Mouse (Mus musculus) ES-E14 (cell line): ENCODE measurements around the gene Cdh18. TPM values are rescaled to one million over a fixed set of nuclear protein-coding genes. Genes with fewer than 3 reads are reported as not detected.

Experiments used
- DNase-seq: peaks from one replicate; pipeline ENCODE4 v3.0.0-alpha.2; 2013; ENCODE audit warnings: low read depth, low spot score
- H3K27ac ChIP-seq: 2 replicates; pipeline ENCODE4 v1.5.1; 2012; ENCODE audit warnings: low read depth, mild to moderate bottlenecking, low read length, moderate library complexity, mixed read lengths; ENCODE audit not compliant: poor library complexity, insufficient read depth, severe bottlenecking
- H3K36me3 ChIP-seq: 2 replicates; pipeline ENCODE4 v1.6.1; 2012; ENCODE audit warnings: mild to moderate bottlenecking, low read length, moderate library complexity, mixed read lengths; ENCODE audit not compliant: control insufficient read depth, poor library complexity, insufficient read depth, severe bottlenecking
- H3K4me1 ChIP-seq, 2 experiments: fragments of 150-350 bp in 1 of 2; sonication (generic) in 1 of 2; 2 replicates each; pipeline ENCODE4 v1.6.1; 2012; ENCODE audit warnings: low read length in 2 of 2, mild to moderate bottlenecking in 1 of 2, mixed read lengths in 1 of 2; ENCODE audit not compliant: control insufficient read depth in 2 of 2, insufficient read depth in 2 of 2, poor library complexity in 1 of 2
- H3K4me3 ChIP-seq, 2 experiments: fragments of 150-350 bp in 1 of 2; sonication (generic) in 1 of 2; 2 replicates each; pipeline ENCODE4 v1.5.1; 2012; ENCODE audit warnings: low read length in 2 of 2, low read depth in 1 of 2, mild to moderate bottlenecking in 1 of 2, mixed read lengths in 1 of 2; ENCODE audit not compliant: insufficient read depth in 1 of 2, poor library complexity in 1 of 2, severe bottlenecking in 1 of 2
- H3K9ac ChIP-seq: 2 replicates; pipeline ENCODE4 v1.6.1; 2012; ENCODE audit warnings: low read depth, mild to moderate bottlenecking, low read length, mixed read lengths; ENCODE audit not compliant: poor library complexity, insufficient read depth, severe bottlenecking
- H3K9me3 ChIP-seq: fragments of 150-350 bp; sonication (generic); 2 replicates; pipeline ENCODE4 v1.6.1; 2012; ENCODE audit warnings: low read depth, mild to moderate bottlenecking, low read length; ENCODE audit not compliant: control insufficient read depth, insufficient read depth
- CHD2 ChIP-seq: IDR thresholded peaks from 2 replicates; pipeline ENCODE4 v1.6.1; 2014; ENCODE audit warnings: mild to moderate bottlenecking, low read depth, low read length, inconsistent platforms
- HCFC1 ChIP-seq: IDR thresholded peaks from 2 replicates; pipeline ENCODE4 v1.6.1; 2012; ENCODE audit warnings: low read length, inconsistent platforms, borderline replicate concordance; ENCODE audit not compliant: insufficient read depth
- MAFK ChIP-seq: IDR thresholded peaks from 2 replicates; pipeline ENCODE4 v1.6.1; 2014; ENCODE audit warnings: mild to moderate bottlenecking, low read depth, low read length, inconsistent platforms; ENCODE audit not compliant: insufficient read depth
- ZC3H11A ChIP-seq: IDR thresholded peaks from 2 replicates; pipeline ENCODE4 v1.6.1; 2012; ENCODE audit warnings: low read depth, mild to moderate bottlenecking, inconsistent platforms, low read length, borderline replicate concordance
- ZNF384 ChIP-seq: IDR thresholded peaks from 2 replicates; pipeline ENCODE4 v1.6.1; 2012; ENCODE audit warnings: low read depth, low read length, inconsistent platforms
- in situ Hi-C, 2 experiments: fragments of 600-800 bp; cut with MboI; formaldehyde crosslinking; loops; one replicate each; pipeline ENCODE4 v1.15.1; 2025; ENCODE audit warnings: low sequenced_read_pairs in 2 of 2, inconsistent platforms in 1 of 2; ENCODE audit not compliant: unreplicated experiment in 2 of 2
- total RNA-seq: library from RNA; depleted of rRNA; stranded (reverse); fragments of 300-350 nt; gene quantifications from 2 replicates; pipeline ENCODE4 v1.2.3, GENCODE M21; 2012

Cdh18 gene
- total RNA-seq, 1 experiment, result 0.54 TPM

- in situ Hi-C loops, result no loop called here
- no peak overlapping the region for H3K27ac ChIP-seq
Measured at GRCm38 (mm10) chr15:23420010-23420409, 871.2 kb downstream of the Cdh18 start.

GRCm38 (mm10) chr15:23430021-23430420 is 881.2 kb downstream of the Cdh18 start:
- TF ChIP-seq ZC3H11A, result no peak
- TF ChIP-seq ZNF384, result no peak
- no peak for TF ChIP-seq HCFC1
- no peak for TF ChIP-seq CHD2
- TF ChIP-seq MAFK, result no peak
- no peaks in the 10 kb centered on the region for H3K9me3 ChIP-seq
- no peak overlapping the region for H3K4me3 ChIP-seq
- H3K27ac ChIP-seq, result no peak overlapping the region
- H3K4me1 ChIP-seq, result no peaks in the 10 kb centered on the region
- no peak overlapping the region for H3K9ac ChIP-seq
- DNase-seq, result no peak
- in situ Hi-C loops, result no loop called here
- H3K36me3 ChIP-seq, result no peaks in the 10 kb centered on the region

More at GRCm38 (mm10) chr15:23420010-23420409, 871.2 kb downstream of the Cdh18 start:
- Histone ChIP-seq H3K9ac (no peak overlapping the region), H3K36me3 (no peaks in the 10 kb centered on the region), H3K4me1 (no peaks in the 10 kb centered on the region), H3K9me3 (no peaks in the 10 kb centered on the region), H3K4me3 (no peak overlapping the region)
- no peak for TF ChIP-seq MAFK
- TF ChIP-seq HCFC1, result no peak
- no peak for TF ChIP-seq ZC3H11A
- no peak for TF ChIP-seq ZNF384
- TF ChIP-seq CHD2, result no peak
- DNase-seq, result no peak

- Histone ChIP-seq H3K4me3 (no peak overlapping the region), H3K27ac (no peak overlapping the region), H3K36me3 (no peaks in the 10 kb centered on the region), H3K4me1 (no peaks in the 10 kb centered on the region), H3K9ac (no peak overlapping the region), H3K9me3 (no peaks in the 10 kb centered on the region)
- in situ Hi-C loops, result no loop called here
- TF ChIP-seq CHD2 (no peak), ZC3H11A (no peak), HCFC1 (no peak), MAFK (no peak), ZNF384 (no peak)
- no peak for DNase-seq
Measured at GRCm38 (mm10) chr15:23448542-23448941, 899.7 kb downstream of the Cdh18 start.

GRCm38 (mm10) chr15:23452098-23452625 is 903.3 kb downstream of the Cdh18 start:
- no peak overlapping the region for H3K9ac ChIP-seq
- no peak overlapping the region for H3K27ac ChIP-seq
- no peak for TF ChIP-seq CHD2
- TF ChIP-seq MAFK, result no peak
- no peak for TF ChIP-seq ZNF384
- no peak for TF ChIP-seq ZC3H11A
- no peak for TF ChIP-seq HCFC1
- DNase-seq, result no peak
- H3K4me3 ChIP-seq, result no peak overlapping the region
- H3K4me1 ChIP-seq, result no peaks in the 10 kb centered on the region
- H3K9me3 ChIP-seq, result no peaks in the 10 kb centered on the region
- in situ Hi-C loops, result no loop called here
- no peaks in the 10 kb centered on the region for H3K36me3 ChIP-seq

GRCm38 (mm10) chr15:23453331-23453730 is 904.5 kb downstream of the Cdh18 start:
- no peak for DNase-seq
- no peaks in the 10 kb centered on the region for H3K9me3 ChIP-seq
- no peak overlapping the region for H3K27ac ChIP-seq
- in situ Hi-C loops, result no loop called here
- H3K36me3 ChIP-seq, result no peaks in the 10 kb centered on the region
- H3K4me1 ChIP-seq, result no peaks in the 10 kb centered on the region
- H3K9ac ChIP-seq, result no peak overlapping the region
- no peak overlapping the region for H3K4me3 ChIP-seq
- TF ChIP-seq HCFC1 (no peak), ZC3H11A (no peak), CHD2 (no peak), ZNF384 (no peak), MAFK (no peak)
